Mouse (Mus musculus): ENCODE results near the gene Shh. TPM values are rescaled to one million over a fixed set of nuclear protein-coding genes. Genes with fewer than 3 reads are reported as not detected.

Gene Shh
- polyA plus RNA-seq (2017; shearing (Covaris generic)) = not detected

DNA sequence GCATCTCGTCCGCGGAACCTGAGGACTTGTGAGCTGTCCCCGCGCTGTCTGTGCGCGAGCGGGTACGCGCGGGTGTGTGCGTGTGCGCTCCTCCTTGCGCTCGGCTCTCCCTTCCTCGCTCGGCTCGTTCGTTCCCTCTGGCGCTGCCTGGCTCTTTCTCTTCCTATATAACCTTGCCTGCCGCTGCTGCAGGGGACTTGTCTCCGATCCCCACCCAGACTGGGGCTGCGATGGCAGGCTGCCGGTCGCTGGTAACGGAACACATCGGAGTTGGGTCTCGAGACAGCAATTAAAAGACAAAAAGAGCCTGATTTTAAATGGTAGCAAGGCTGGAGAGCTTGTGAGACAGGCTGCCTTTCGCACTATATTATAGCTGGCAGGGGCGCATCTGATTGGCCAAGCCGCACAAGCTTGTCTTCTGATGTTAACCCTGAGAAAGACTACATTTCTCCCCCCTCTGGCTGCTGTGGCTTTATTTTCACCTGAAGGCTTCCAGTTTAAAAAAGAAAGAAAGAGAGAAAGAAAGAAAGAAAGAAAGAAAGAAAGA, at the start of gene Shh:
TSS of gene Shh (minus strand) at position 497 of the 547 bp plus-strand sequence.

Other genes starting within 250 kb of the Shh start
- gene Cnpy1, start 221.4 kb downstream of the Shh start, polyA plus RNA-seq (2017; shearing (Covaris generic)) = not detected
- 38.0 TPM for gene Rbm33, start 150.1 kb downstream of the Shh start, polyA plus RNA-seq (2017; shearing (Covaris generic))

Measured in CD4-positive, CD25-positive, alpha-beta regulatory T cell (primary cell).